Mouse (Mus musculus) heart, embryonic 14.5 days (tissue): ENCODE measurements around the gene Mdfic. TPM values are rescaled to one million over a fixed set of nuclear protein-coding genes. Genes with fewer than 3 reads are reported as not detected.
"Not testable (repeated sequence)": the region's sequence is repeated elsewhere in the genome, so short reads cannot be mapped to it uniquely, and the experiment has no call there.

Source experiments
- ATAC-seq: fragments of 200-750 bp; cut with Nextera tagmentation; 2 replicates; pipeline ENCODE4 v1.8.0; 2017; ENCODE audit warnings: low read depth, moderate TSS enrichment; ENCODE audit not compliant: insufficient number of reproducible peaks, insufficient read depth, low FRiP score
- H3K27ac ChIP-seq, 2 experiments: fragments of 200-500 bp in 1 of 2; fragments of 300-500 bp in 1 of 2; sonication (generic) in 1 of 2; replicated peaks in 1 of 2; 2 replicates each; pipeline ENCODE4 v1.5.1; 2012 to 2014; ENCODE audit warnings: low read depth in 2 of 2, low read length in 2 of 2, control low read depth in 1 of 2, mild to moderate bottlenecking in 1 of 2, mixed read lengths in 1 of 2; ENCODE audit not compliant: control insufficient read depth in 1 of 2, insufficient read depth in 1 of 2
- H3K27me3 ChIP-seq: fragments of 300-500 bp; sonication (generic); 2 replicates; pipeline ENCODE4 v1.6.1; 2014; ENCODE audit warnings: mild to moderate bottlenecking, low read length, control low read depth; ENCODE audit not compliant: control insufficient read depth, insufficient read depth
- H3K36me3 ChIP-seq: fragments of 300-500 bp; sonication (generic); 2 replicates; pipeline ENCODE4 v1.6.1; 2014; ENCODE audit warnings: mild to moderate bottlenecking, control low read depth, low read length, mixed read lengths; ENCODE audit not compliant: control insufficient read depth, insufficient read depth
- H3K4me1 ChIP-seq, 2 experiments: fragments of 200-500 bp in 1 of 2; fragments of 300-500 bp in 1 of 2; sonication (generic) in 1 of 2; 2 replicates each; pipeline ENCODE4 v1.6.1; 2012 to 2014; ENCODE audit warnings: low read length in 2 of 2, control low read depth in 1 of 2, mixed read lengths in 1 of 2; ENCODE audit not compliant: control insufficient read depth in 2 of 2, insufficient read depth in 2 of 2
- H3K4me2 ChIP-seq: fragments of 300-500 bp; sonication (generic); 2 replicates; pipeline ENCODE4 v1.6.1; 2014; ENCODE audit warnings: mild to moderate bottlenecking, low read length
- H3K4me3 ChIP-seq, 2 experiments: fragments of 200-500 bp in 1 of 2; fragments of 300-500 bp in 1 of 2; sonication (generic) in 1 of 2; 2 replicates each; pipeline ENCODE4 v1.5.1; 2012 to 2014; ENCODE audit warnings: low read length in 2 of 2, mild to moderate bottlenecking in 2 of 2, control low read depth in 1 of 2, low read depth in 1 of 2, moderate library complexity in 1 of 2; ENCODE audit not compliant: control insufficient read depth in 1 of 2, insufficient read depth in 1 of 2
- H3K9ac ChIP-seq: fragments of 300-500 bp; sonication (generic); 2 replicates; pipeline ENCODE4 v1.6.1; 2014; ENCODE audit warnings: mild to moderate bottlenecking, low read length
- H3K9me3 ChIP-seq: fragments of 300-500 bp; sonication (generic); 2 replicates; pipeline ENCODE4 v1.6.1; 2016; ENCODE audit warnings: low read length, control low read depth; ENCODE audit not compliant: control insufficient read depth
- WGBS: fragments of 180-500 bp; shearing (Covaris S2); extraction: QIAGEN DNeasy Blood & Tissue Kit; methylation state at CpG from one replicate; pipeline ENCODE4 v1.1.7; 2014; 5-methylcytosine and 5-hydroxymethylcytosine counted together
- polyA plus RNA-seq: library from polyadenylated mRNA; unstranded; fragments of >200 nt; fragmentation: Nextera tagmentation; extraction: Ambion mirVana; gene quantifications from 2 replicates; pipeline ENCODE4 v1.2.1, GENCODE M21; 2014

Gene Mdfic
- polyA plus RNA-seq, result 6.4 and 7.6 TPM in 2 replicates

DNA sequence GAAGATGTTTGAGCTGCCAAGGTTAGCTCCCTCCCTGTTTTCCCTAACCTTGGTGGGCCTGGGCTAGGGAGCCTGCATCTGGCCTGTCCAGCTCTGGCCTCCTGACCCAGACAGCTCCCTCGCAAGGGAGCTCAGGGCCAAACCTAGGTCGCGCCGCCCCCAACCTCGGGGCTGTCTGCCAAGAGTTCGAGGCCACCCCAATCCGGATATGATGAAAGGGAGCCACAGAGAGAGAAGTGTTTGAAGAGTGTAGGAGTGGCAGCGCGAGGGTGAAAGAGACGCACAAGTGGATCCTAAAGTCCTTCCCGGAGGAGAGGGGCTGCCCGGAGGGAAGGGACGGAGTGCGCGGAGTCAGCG, at the start of gene Mdfic:
TSS of gene Mdfic (plus strand) at position 201 of the 357 bp plus-strand sequence.
- no peaks in the 10 kb centered on the region for H3K27me3 ChIP-seq
- peak; percentile 55 for ATAC-seq
- no peaks in the 10 kb centered on the region for H3K9me3 ChIP-seq
- WGBS, result 0% methylated on average over 16 of the region's 16 CpGs
- peak within 1 kb of the TSS; percentile 64 to 79 for H3K27ac ChIP-seq
- H3K4me3 ChIP-seq, result peak within 1 kb of the TSS; percentile 73 to 93
- H3K4me2 ChIP-seq, result peak within 1 kb of the TSS; percentile 70
- H3K4me1 ChIP-seq, result peaks cover 4 to 12% of the 10 kb centered on the region in 2 experiments; a peak in 2 of 4 replicates
- peak within 1 kb of the TSS; percentile 94 for H3K9ac ChIP-seq
- no peaks in the 10 kb centered on the region for H3K36me3 ChIP-seq

DNA sequence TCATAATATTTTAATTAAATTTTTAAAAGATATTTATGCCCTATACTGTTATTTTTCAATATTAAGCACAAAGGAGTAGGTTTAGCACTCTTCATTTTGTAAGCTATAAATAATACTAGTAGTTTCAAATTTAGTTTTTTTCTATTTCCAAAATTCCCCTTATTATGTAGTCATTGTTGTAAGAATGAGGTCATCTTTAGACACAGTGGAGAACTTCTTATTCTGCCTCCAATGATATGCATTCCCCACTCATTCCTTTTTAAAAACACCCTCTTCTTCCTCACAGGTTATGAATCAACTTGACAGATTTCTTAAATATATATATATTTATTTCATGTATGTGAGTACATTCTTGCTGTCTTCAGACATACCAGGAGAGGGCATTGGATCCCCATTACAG, 49.1 kb upstream of the Mdfic start:
- no peaks in the 10 kb centered on the region for H3K36me3 ChIP-seq
- no peak overlapping the region for H3K9ac ChIP-seq
- no peak overlapping the region for H3K4me2 ChIP-seq
- H3K27ac ChIP-seq, result no peak overlapping the region
- H3K9me3 ChIP-seq, result no peaks in the 10 kb centered on the region
- no peak for ATAC-seq
- no peaks in the 10 kb centered on the region for H3K27me3 ChIP-seq
- H3K4me1 ChIP-seq, result no peaks in the 10 kb centered on the region
- no peak overlapping the region for H3K4me3 ChIP-seq

- WGBS, result 88% methylated on average over 4 of the region's 4 CpGs
- H3K9me3 ChIP-seq, result no peaks in the 10 kb centered on the region
- H3K9ac ChIP-seq, result no peak overlapping the region
- H3K27ac ChIP-seq, result no peak overlapping the region
- no peak overlapping the region for H3K4me3 ChIP-seq
- no peak overlapping the region for H3K4me2 ChIP-seq
- no peaks in the 10 kb centered on the region for H3K4me1 ChIP-seq
- no peaks in the 10 kb centered on the region for H3K27me3 ChIP-seq
- ATAC-seq, result no peak
- H3K36me3 ChIP-seq, result no peaks in the 10 kb centered on the region
These were observed 10.4 kb upstream of the Mdfic start for GRCm38 (mm10) chr6:15710080-15710479.

DNA sequence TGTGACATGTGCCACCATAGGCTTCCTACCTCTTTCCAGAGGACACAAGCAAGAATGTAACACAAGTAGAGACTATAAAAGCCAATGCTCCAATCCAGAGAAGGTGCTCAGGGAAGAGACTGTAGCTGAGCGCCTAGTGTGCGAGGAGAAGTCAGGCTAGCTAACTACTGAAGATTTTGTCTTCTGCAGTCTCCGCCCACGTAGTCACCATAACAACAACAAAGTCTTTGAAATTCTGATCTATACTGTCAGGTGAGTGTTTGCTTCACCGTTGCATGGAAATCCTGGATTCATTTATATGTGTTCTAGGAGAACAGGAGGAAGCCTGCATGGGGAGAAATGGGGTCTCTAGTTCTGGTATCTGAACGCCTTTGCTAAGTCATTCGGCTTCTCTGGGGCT, 9.8 kb upstream of the Mdfic start:
- no peak for ATAC-seq
- H3K27me3 ChIP-seq, result no peaks in the 10 kb centered on the region
- no peak overlapping the region for H3K4me2 ChIP-seq
- H3K36me3 ChIP-seq, result no peaks in the 10 kb centered on the region
- no peak overlapping the region for H3K4me3 ChIP-seq
- H3K4me1 ChIP-seq, result peaks cover 0 to 2% of the 10 kb centered on the region in 2 experiments; a peak in 1 of 4 replicates
- WGBS, result 81% methylated on average over 7 of the region's 7 CpGs
- no peak overlapping the region for H3K9ac ChIP-seq
- no peak overlapping the region for H3K27ac ChIP-seq
- no peaks in the 10 kb centered on the region for H3K9me3 ChIP-seq

DNA sequence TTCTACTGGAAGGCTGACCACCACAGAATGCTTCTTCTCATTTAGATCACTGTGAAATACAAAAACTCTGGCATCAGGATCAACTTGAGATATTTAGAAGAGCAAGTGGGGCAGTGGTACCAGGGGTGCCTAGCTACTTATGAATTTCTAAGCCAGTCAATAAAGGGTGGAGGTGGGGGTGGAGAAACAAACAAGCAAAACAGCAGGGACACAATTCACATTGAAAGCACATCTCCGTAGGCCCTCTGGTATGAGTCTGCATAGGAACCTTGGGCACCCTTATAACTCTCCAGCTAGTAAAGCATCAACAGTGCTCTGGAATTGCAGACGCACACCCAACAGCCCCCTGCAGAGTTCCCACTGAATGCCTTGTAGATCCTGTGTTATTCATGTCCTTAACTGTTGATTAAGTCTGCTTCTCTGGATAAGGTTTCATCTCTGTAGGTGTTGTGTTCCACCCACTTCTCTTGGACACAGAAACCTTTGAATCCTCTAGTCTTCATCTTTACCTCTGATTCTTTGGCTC, 7.5 kb upstream of the Mdfic start:
- no peaks in the 10 kb centered on the region for H3K9me3 ChIP-seq
- no peak overlapping the region for H3K4me3 ChIP-seq
- ATAC-seq, result no peak
- 63% methylated on average over 2 of the region's 2 CpGs for WGBS
- H3K27ac ChIP-seq, result no peak overlapping the region
- no peak overlapping the region for H3K4me2 ChIP-seq
- no peak overlapping the region for H3K9ac ChIP-seq
- H3K27me3 ChIP-seq, result no peaks in the 10 kb centered on the region
- H3K4me1 ChIP-seq, result peaks cover 0 to 2% of the 10 kb centered on the region in 2 experiments; a peak in 1 of 4 replicates
- no peaks in the 10 kb centered on the region for H3K36me3 ChIP-seq

- WGBS, result 93% methylated on average over 1 of the region's 1 CpGs
- not testable (repeated sequence) for H3K4me2 ChIP-seq, H3K36me3 ChIP-seq, ATAC-seq, H3K4me3 ChIP-seq, H3K27me3 ChIP-seq, H3K9me3 ChIP-seq, H3K27ac ChIP-seq, H3K9ac ChIP-seq, H3K4me1 ChIP-seq
These were observed 6.4 kb upstream of the Mdfic start for GRCm38 (mm10) chr6:15714036-15714435.

DNA sequence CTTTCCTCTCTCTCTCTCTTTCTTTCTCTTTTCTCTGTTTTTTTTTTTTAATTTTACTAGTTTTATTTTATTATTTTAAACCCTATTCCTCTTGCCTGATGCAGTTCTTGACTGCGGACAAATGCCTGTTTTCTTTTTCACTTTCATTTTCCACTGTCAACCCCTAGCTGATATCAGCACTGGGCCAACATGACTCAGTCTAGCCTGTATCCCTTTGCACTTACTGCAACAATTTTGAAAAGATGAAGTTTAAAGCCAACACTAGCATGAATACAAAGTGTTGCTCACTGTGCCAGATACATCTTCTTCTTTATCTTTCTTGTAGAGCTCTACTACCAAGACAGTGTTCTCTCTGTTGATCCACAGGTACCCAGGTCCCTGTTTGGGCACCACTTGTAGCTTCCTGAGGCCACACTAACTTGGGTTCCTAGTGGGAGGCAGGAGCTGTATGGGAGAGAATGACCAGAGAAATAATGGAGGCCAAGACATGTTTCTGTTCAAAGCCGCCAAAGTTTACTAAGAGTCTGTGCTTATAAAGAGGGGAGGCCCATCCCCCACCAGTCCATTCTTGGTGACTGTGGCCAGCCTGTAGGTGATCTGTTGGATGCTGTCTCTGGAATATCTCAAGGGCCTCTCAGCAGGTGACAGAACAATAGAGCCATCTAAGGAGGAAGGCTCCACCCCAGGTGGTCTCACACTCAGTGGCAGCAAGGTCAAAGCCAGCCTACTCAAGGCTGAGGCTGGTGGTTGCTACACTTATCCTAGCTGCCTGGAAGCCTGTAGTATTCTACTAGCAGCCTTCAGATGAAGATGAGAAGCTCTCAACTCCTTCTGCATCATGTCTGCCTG, 5.2 kb upstream of the Mdfic start:
- no peak overlapping the region for H3K27ac ChIP-seq
- no peaks in the 10 kb centered on the region for H3K27me3 ChIP-seq
- no peaks in the 10 kb centered on the region for H3K36me3 ChIP-seq
- no peak overlapping the region for H3K9ac ChIP-seq
- 82% methylated on average over 2 of the region's 2 CpGs for WGBS
- H3K4me2 ChIP-seq, result no peak overlapping the region
- H3K4me1 ChIP-seq, result peaks cover 0 to 2% of the 10 kb centered on the region in 2 experiments; a peak in 1 of 4 replicates
- no peak for ATAC-seq
- no peaks in the 10 kb centered on the region for H3K9me3 ChIP-seq
- no peak overlapping the region for H3K4me3 ChIP-seq
